Mouse (Mus musculus) liver, adult 2 months (tissue): ENCODE measurements at regions not wholly inside any gene's neighbourhood (a gene's known extent, or its start where the extent isn't known, plus 50 kb on each side); places are given as distances from the start of the nearest gene placed in this dataset.
A peak's percentile ranks its signal among the peaks of the same experiment; 100 is the strongest.
"Not testable (repeated sequence)": the region's sequence is repeated elsewhere in the genome, so short reads cannot be mapped to it uniquely, and the experiment has no call there.

ENCODE experiments used
- DNase-seq: peaks from one replicate; pipeline ENCODE4 v3.0.0-alpha.2; 2011; ENCODE audit warnings: low read depth, low spot score; ENCODE audit errors: extremely low read depth
- H3K27ac ChIP-seq: fragments of 200-500 bp; replicated peaks from 2 replicates; pipeline ENCODE4 v1.5.1; 2012; ENCODE audit warnings: low read depth, mild to moderate bottlenecking, control low read depth, inconsistent platforms, low read length; ENCODE audit not compliant: insufficient read depth
- H3K27me3 ChIP-seq: fragments of 200-500 bp; 2 replicates; pipeline ENCODE4 v1.6.1; 2012; ENCODE audit warnings: mild to moderate bottlenecking, moderate library complexity, low read length, inconsistent platforms; ENCODE audit not compliant: control insufficient read depth, insufficient read depth
- H3K36me3 ChIP-seq: fragments of 200-500 bp; 2 replicates; pipeline ENCODE4 v1.6.1; 2012; ENCODE audit warnings: low read length, inconsistent platforms; ENCODE audit not compliant: control insufficient read depth, insufficient read depth
- H3K4me1 ChIP-seq: fragments of 200-500 bp; 2 replicates; pipeline ENCODE4 v1.6.1; 2011; ENCODE audit warnings: low read length; ENCODE audit not compliant: control insufficient read depth, insufficient read depth
- H3K4me3 ChIP-seq: fragments of 200-500 bp; 2 replicates; pipeline ENCODE4 v1.5.1; 2011; ENCODE audit warnings: low read depth, mild to moderate bottlenecking, control low read depth, low read length, moderate library complexity; ENCODE audit not compliant: insufficient read depth
- H3K79me2 ChIP-seq: fragments of 200-500 bp; 2 replicates; pipeline ENCODE4 v1.6.1; 2012; ENCODE audit warnings: inconsistent platforms, mild to moderate bottlenecking, low read length, moderate library complexity; ENCODE audit not compliant: control insufficient read depth, insufficient read depth
- H3K9ac ChIP-seq: fragments of 200-500 bp; 2 replicates; pipeline ENCODE4 v1.6.1; 2012; ENCODE audit warnings: low read depth, mild to moderate bottlenecking, control low read depth, inconsistent platforms, low read length
- CTCF ChIP-seq: fragments of 200-500 bp; IDR thresholded peaks from 2 replicates; pipeline ENCODE4 v1.5.1; 2011; ENCODE audit warnings: low read depth, low read length, control low read depth
- POLR2A ChIP-seq: fragments of 200-500 bp; IDR thresholded peaks from 2 replicates; pipeline ENCODE4 v1.6.1; 2011; ENCODE audit warnings: low read length, control low read depth; ENCODE audit not compliant: insufficient read depth; ENCODE audit errors: extremely low read depth
- WGBS: fragments of 180-500 bp; shearing (Covaris S2); methylation state at CpG from one replicate; pipeline ENCODE4 v1.1.7; 2018; 5-methylcytosine and 5-hydroxymethylcytosine counted together

DNA sequence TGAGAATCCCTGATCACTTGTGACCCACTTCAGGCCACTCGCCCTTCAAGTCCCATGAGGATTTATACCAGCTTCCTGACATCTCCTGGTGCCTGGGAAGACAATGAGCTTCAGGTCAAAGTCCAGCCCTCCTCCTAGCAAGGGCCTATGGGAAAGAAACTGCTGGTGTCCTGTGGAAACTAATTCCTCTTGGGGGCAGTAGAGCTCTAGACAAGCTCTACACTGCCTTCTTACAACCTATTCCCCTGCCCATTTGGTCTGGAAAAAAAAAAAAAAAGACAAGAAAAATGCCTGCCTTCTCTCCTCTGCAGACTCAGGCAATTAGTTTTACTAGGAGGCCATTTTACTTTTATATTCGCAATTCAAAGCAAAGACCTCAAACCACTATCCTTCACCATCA is 132.6 kb upstream of the Olfr1324 start:
- H3K79me2 ChIP-seq = no peaks in the 10 kb centered on the region
- H3K27me3 ChIP-seq = no peaks in the 10 kb centered on the region
- H3K9ac ChIP-seq = no peak overlapping the region
- TF ChIP-seq POLR2A = no peak
- no peak for TF ChIP-seq CTCF
- no peaks in the 10 kb centered on the region for H3K4me1 ChIP-seq
- no peak for DNase-seq
- WGBS = 66% methylated on average over 2 of the region's 2 CpGs
- H3K27ac ChIP-seq = no peak overlapping the region
- no peak overlapping the region for H3K4me3 ChIP-seq
- H3K36me3 ChIP-seq = peaks cover 9% of the 10 kb centered on the region; the same call in 1 of the 2 replicates

DNA sequence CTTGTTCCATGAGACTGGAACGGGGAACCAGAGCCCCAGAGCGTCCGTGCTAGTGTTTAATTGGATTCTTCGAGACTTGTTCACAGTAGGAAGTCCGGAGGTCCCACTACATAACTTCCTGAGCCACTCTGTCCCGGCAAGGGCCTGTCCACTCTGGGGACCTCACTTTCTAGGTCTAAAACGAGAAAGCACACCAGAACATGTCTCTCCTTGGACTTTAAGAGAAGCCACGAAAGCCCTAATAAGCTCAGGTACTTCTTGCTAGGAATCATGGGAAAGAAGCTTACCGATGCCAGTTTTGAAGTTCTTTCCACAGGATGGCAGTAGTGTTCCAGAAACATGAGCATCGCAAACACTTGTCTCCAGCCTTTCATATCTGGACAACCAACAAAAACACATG is 122.0 kb upstream of the Olfr1324 start:
- Histone ChIP-seq H3K4me3 (no peak overlapping the region), H3K79me2 (no peaks in the 10 kb centered on the region), H3K27me3 (no peaks in the 10 kb centered on the region), H3K4me1 (no peaks in the 10 kb centered on the region), H3K9ac (no peak overlapping the region), H3K36me3 (no peaks in the 10 kb centered on the region; the same call in 1 of the 2 replicates), H3K27ac (no peak overlapping the region)
- 86% methylated on average over 10 of the region's 10 CpGs for WGBS
- no peak for TF ChIP-seq POLR2A
- DNase-seq = peak; percentile 37

DNA sequence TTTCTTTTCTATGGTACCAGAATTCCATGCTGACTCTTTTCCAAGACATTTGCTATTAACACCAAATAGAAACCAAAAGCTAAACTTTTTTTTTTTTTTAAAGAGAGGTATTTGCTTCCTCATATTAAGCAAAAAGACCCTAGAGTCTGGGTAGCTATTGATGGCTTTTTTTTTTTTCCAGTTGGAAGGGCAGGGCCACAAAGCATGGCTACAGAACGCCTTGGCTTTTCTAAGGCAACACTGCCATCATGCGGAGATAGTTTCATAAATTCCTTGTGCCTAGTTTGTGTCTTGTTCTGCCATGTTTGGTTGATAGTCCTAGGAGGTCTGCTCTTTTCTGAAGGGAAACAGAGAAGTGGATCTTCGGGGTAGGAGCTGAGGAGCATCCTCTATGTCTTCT is 121.4 kb upstream of the Olfr1324 start:
- H3K9ac ChIP-seq = no peak overlapping the region
- no peaks in the 10 kb centered on the region for H3K27me3 ChIP-seq
- H3K4me1 ChIP-seq = no peaks in the 10 kb centered on the region
- H3K4me3 ChIP-seq = no peak overlapping the region
- DNase-seq = peak; percentile 22
- no peaks in the 10 kb centered on the region for H3K79me2 ChIP-seq
- no peak for TF ChIP-seq POLR2A
- no peak for TF ChIP-seq CTCF
- 90% methylated on average over 3 of the region's 3 CpGs for WGBS
- H3K27ac ChIP-seq = no peak overlapping the region
- no peaks in the 10 kb centered on the region; the same call in 1 of the 2 replicates for H3K36me3 ChIP-seq

DNA sequence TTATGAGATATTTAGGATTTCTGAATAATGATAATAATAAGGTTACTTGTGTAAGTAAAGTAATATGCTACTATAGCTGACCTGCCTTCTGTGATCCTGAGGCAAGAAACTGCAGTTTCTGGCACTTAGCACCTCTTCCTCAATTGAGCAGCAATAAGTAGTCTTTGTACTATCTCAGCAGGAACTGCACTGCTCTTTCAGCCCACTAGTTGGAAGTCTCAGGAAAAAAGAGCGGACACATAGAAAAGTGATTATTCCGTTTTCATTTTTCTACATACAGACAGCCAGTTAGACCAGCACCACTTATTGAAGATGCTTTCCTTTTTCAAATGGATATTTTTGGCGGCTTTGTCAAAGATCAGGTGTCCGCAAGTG is 109.5 kb upstream of the Olfr1324 start:
- H3K4me1 ChIP-seq, H3K79me2 ChIP-seq, H3K9ac ChIP-seq, DNase-seq, H3K36me3 ChIP-seq, H3K27me3 ChIP-seq, H3K27ac ChIP-seq, H3K4me3 ChIP-seq: not testable (repeated sequence)
- 19% methylated on average over 4 of the region's 4 CpGs for WGBS

DNA sequence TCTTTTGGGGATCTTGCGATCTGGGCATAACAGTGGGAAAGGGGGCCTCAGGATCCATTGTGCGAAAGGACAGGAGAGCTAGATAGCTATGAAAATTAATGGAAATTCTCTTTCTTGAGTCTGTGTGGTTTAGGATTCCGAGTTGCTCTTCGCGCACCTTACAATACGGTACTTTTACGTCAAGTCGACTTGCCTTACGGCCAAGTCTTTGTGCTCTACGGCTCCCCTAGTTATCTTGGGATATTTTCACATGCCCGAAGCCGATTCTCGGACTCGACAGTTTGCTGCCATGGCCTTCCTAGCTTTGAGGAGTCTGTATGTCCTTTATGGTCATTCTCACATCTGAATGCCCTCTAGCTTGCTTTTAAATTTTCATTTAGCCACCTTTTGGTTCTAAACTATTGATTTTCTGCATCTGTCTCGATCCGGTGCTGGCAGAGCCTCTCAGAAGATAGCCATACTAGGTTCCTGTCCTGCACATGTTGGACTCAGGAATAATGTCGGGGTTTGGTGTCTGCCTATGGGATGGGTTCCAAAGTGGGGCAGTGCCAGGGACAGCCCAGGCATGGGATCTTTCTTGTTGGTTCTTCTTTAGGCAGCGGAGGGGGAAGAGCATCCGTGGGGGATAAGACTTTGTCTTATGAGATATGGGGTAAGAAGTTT is 109.0 kb upstream of the Olfr1324 start:
- Histone ChIP-seq H3K4me1 (no peaks in the 10 kb centered on the region), H3K27ac (no peak overlapping the region), H3K79me2 (no peaks in the 10 kb centered on the region), H3K36me3 (no peaks in the 10 kb centered on the region), H3K9ac (peak overlapping the region; percentile 6; the same call in 1 of the 2 replicates), H3K4me3 (peak overlapping the region; percentile 58), H3K27me3 (no peaks in the 10 kb centered on the region)
- TF ChIP-seq POLR2A (no peak), CTCF (no peak)
- 12% methylated on average over 19 of the region's 19 CpGs for WGBS
- peak; percentile 71 for DNase-seq

DNA sequence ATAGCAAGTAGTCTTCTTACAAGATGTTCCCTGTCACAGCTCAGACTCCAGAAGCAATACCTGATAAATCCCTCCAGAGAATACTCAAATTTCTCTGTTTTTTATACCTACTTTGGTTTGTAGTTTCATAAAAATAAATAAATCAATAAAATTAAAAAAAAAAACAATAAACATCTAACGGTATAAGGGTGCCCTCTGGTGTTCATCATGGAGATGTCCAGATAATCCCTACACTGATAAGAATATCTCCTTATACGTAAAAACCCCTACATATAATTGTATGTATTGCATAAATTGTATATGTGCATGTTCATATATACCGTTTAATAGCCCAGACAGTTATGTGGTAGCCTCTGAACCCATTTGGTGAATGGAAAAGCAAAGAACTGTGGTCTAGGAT is 75.7 kb upstream of the Olfr1324 start:
- peak; percentile 5 for DNase-seq
- WGBS = 9% methylated on average over 3 of the region's 3 CpGs
- TF ChIP-seq CTCF (0 out of 2 replicates have a peak, but pooled peaks have one; percentile 7), POLR2A (no peak)

More for the DNA sequence above, 75.7 kb upstream of the Olfr1324 start:
- H3K27me3 ChIP-seq = no peaks in the 10 kb centered on the region
- no peaks in the 10 kb centered on the region for H3K36me3 ChIP-seq
- H3K4me1 ChIP-seq = no peaks in the 10 kb centered on the region
- H3K79me2 ChIP-seq = no peaks in the 10 kb centered on the region
- H3K9ac ChIP-seq = no peak overlapping the region
- no peak overlapping the region for H3K4me3 ChIP-seq
- no peak overlapping the region for H3K27ac ChIP-seq
